Mouse (Mus musculus) MEL (cell line): ENCODE results near the gene Adam22. TPM values are rescaled to one million over a fixed set of nuclear protein-coding genes. Genes with fewer than 3 reads are reported as not detected.

Experiments
- DNase-seq: peaks from one replicate; pipeline ENCODE4 v3.0.0; 2011; ENCODE audit warnings: low read depth, low spot score
- H3K27ac ChIP-seq: 2 replicates; pipeline ENCODE4 v1.5.1; 2012; ENCODE audit warnings: low read depth, mild to moderate bottlenecking, control low read depth, low read length, moderate library complexity; ENCODE audit not compliant: control insufficient read depth
- H3K27me3 ChIP-seq, 2 experiments: fragments of 150-350 bp in 1 of 2; sonication (generic) in 1 of 2; 2 replicates each; pipeline ENCODE4 v1.6.1; 2012; ENCODE audit warnings: low read length in 2 of 2, mild to moderate bottlenecking in 2 of 2, improper control_type of control experiment in 1 of 2, moderate library complexity in 1 of 2; ENCODE audit not compliant: insufficient read depth in 2 of 2, control insufficient read depth in 1 of 2
- H3K36me3 ChIP-seq, 2 experiments: 2 replicates each; pipeline ENCODE4 v1.6.1; 2012 to 2014; ENCODE audit warnings: low read length in 2 of 2, improper control_type of control experiment in 1 of 2, inconsistent platforms in 1 of 2, mild to moderate bottlenecking in 1 of 2; ENCODE audit not compliant: insufficient read depth in 2 of 2, control insufficient read depth in 1 of 2
- H3K4me1 ChIP-seq, 2 experiments: fragments of 150-350 bp in 1 of 2; sonication (generic) in 1 of 2; 2 replicates each; pipeline ENCODE4 v1.6.1; 2012; ENCODE audit warnings: low read length in 2 of 2, improper control_type of control experiment in 1 of 2, mild to moderate bottlenecking in 1 of 2; ENCODE audit not compliant: insufficient read depth in 2 of 2, control insufficient read depth in 1 of 2
- H3K4me3 ChIP-seq, 2 experiments: fragments of 150-350 bp in 1 of 2; sonication (generic) in 1 of 2; 2 replicates each; pipeline ENCODE4 v1.5.1; 2012; ENCODE audit warnings: low read depth in 2 of 2, low read length in 2 of 2, mild to moderate bottlenecking in 2 of 2, moderate library complexity in 2 of 2, control low read depth in 1 of 2, improper control_type of control experiment in 1 of 2; ENCODE audit not compliant: control insufficient read depth in 1 of 2, insufficient read depth in 1 of 2
- H3K79me2 ChIP-seq: 2 replicates; pipeline ENCODE4 v1.6.1; 2012; ENCODE audit warnings: mild to moderate bottlenecking, low read length, moderate library complexity; ENCODE audit not compliant: control insufficient read depth, poor library complexity, insufficient read depth
- H3K9ac ChIP-seq: 2 replicates; pipeline ENCODE4 v1.6.1; 2012; ENCODE audit warnings: low read depth, mild to moderate bottlenecking, control low read depth, low read length, moderate library complexity; ENCODE audit not compliant: control insufficient read depth, poor library complexity, severe bottlenecking
- H3K9me3 ChIP-seq: fragments of 150-350 bp; sonication (generic); replicated peaks from 2 replicates; pipeline ENCODE4 v1.6.1; 2012; ENCODE audit warnings: mild to moderate bottlenecking, low read length, improper control_type of control experiment, moderate library complexity; ENCODE audit not compliant: insufficient read depth
- BHLHE40 ChIP-seq: IDR thresholded peaks from 2 replicates; pipeline ENCODE4 v1.6.1; 2012; ENCODE audit warnings: low read depth, mild to moderate bottlenecking, inconsistent platforms, low read length, improper control_type of control experiment, borderline replicate concordance
- CHD2 ChIP-seq: IDR thresholded peaks from 2 replicates; pipeline ENCODE4 v1.6.1; 2011; ENCODE audit warnings: low read length, improper control_type of control experiment
- E2F4 ChIP-seq: IDR thresholded peaks from 2 replicates; pipeline ENCODE4 v1.6.1; 2011; ENCODE audit warnings: low read depth, low read length, improper control_type of control experiment, borderline replicate concordance
- EP300 ChIP-seq, 2 experiments: IDR thresholded peaks; 2 replicates each; pipeline ENCODE4 v1.6.1; 2011; ENCODE audit warnings: improper control_type of control experiment in 2 of 2, low read length in 2 of 2, low read depth in 1 of 2, mild to moderate bottlenecking in 1 of 2
- HCFC1 ChIP-seq: IDR thresholded peaks from 2 replicates; pipeline ENCODE4 v1.6.1; 2012; ENCODE audit warnings: low read depth, mild to moderate bottlenecking, inconsistent platforms, low read length, improper control_type of control experiment, moderate library complexity
- JUND ChIP-seq: IDR thresholded peaks from 2 replicates; pipeline ENCODE4 v1.6.1; 2011; ENCODE audit warnings: low read depth, mild to moderate bottlenecking, improper control_type of control experiment, low read length
- KAT2A ChIP-seq: conservative IDR thresholded peaks from 2 replicates; pipeline ENCODE4 v1.6.1; 2012; ENCODE audit warnings: low read depth, low read length, improper control_type of control experiment, inconsistent platforms
- MAFK ChIP-seq: IDR thresholded peaks from 2 replicates; pipeline ENCODE4 v1.6.1; 2011; ENCODE audit warnings: low read depth, mild to moderate bottlenecking, low read length, improper control_type of control experiment, borderline replicate concordance
- MAX ChIP-seq: IDR thresholded peaks from 2 replicates; pipeline ENCODE4 v1.6.1; 2011; ENCODE audit warnings: low read length, improper control_type of control experiment
- MEF2A ChIP-seq: IDR thresholded peaks from 2 replicates; pipeline ENCODE4 v1.6.1; 2014; ENCODE audit warnings: low read depth, mild to moderate bottlenecking, inconsistent platforms, low read length, improper control_type of control experiment; ENCODE audit not compliant: poor library complexity, insufficient replicate concordance, severe bottlenecking; ENCODE audit errors: extremely low read depth
- MXI1 ChIP-seq: IDR thresholded peaks from 2 replicates; pipeline ENCODE4 v1.6.1; 2011; ENCODE audit warnings: mild to moderate bottlenecking, low read depth, low read length, improper control_type of control experiment
- MYB ChIP-seq: IDR thresholded peaks from 2 replicates; pipeline ENCODE4 v1.6.1; 2011; ENCODE audit warnings: mild to moderate bottlenecking, low read depth, low read length, improper control_type of control experiment
- NELFE ChIP-seq: IDR thresholded peaks from 2 replicates; pipeline ENCODE4 v1.6.1; 2011; ENCODE audit warnings: low read depth, low read length, improper control_type of control experiment
- NRF1 ChIP-seq: IDR thresholded peaks from 2 replicates; pipeline ENCODE4 v1.6.1; 2014; ENCODE audit warnings: low read depth, mild to moderate bottlenecking, inconsistent platforms, low read length, improper control_type of control experiment, moderate library complexity; ENCODE audit not compliant: poor library complexity, insufficient read depth, severe bottlenecking
- POLR2A ChIP-seq, 2 experiments: IDR thresholded peaks; 2 replicates each; pipeline ENCODE4 v1.6.1; 2011 to 2012; ENCODE audit warnings: low read length in 2 of 2, mild to moderate bottlenecking in 2 of 2, control low read depth in 1 of 2, improper control_type of control experiment in 1 of 2, low read depth in 1 of 2, moderate library complexity in 1 of 2; ENCODE audit not compliant: control insufficient read depth in 1 of 2, insufficient read depth in 1 of 2, poor library complexity in 1 of 2
- POLR2AphosphoS2 ChIP-seq: IDR thresholded peaks from 2 replicates; pipeline ENCODE4 v1.6.1; 2011; ENCODE audit warnings: low read length, improper control_type of control experiment
- POLR2AphosphoS5 ChIP-seq: IDR thresholded peaks from 2 replicates; pipeline ENCODE4 v1.6.1; 2012; ENCODE audit warnings: low read depth, borderline replicate concordance, mild to moderate bottlenecking, inconsistent platforms, low read length, moderate library complexity, mixed read lengths
- RAD21 ChIP-seq: IDR thresholded peaks from 2 replicates; pipeline ENCODE4 v1.6.1; 2011; ENCODE audit warnings: mild to moderate bottlenecking, low read depth, low read length, improper control_type of control experiment
- RCOR1 ChIP-seq: IDR thresholded peaks from 2 replicates; pipeline ENCODE4 v1.6.1; 2012; ENCODE audit warnings: low read depth, mild to moderate bottlenecking, inconsistent platforms, low read length, improper control_type of control experiment
- SIN3A ChIP-seq: IDR thresholded peaks from 2 replicates; pipeline ENCODE4 v1.6.1; 2012; ENCODE audit warnings: low read length, improper control_type of control experiment, inconsistent platforms
- SMC3 ChIP-seq: IDR thresholded peaks from 2 replicates; pipeline ENCODE4 v1.6.1; 2011; ENCODE audit warnings: low read depth, low read length, improper control_type of control experiment
- TAL1 ChIP-seq: IDR thresholded peaks from 2 replicates; pipeline ENCODE4 v1.6.1; 2012; ENCODE audit warnings: mild to moderate bottlenecking, inconsistent platforms, low read length, moderate library complexity, mixed read lengths
- TBP ChIP-seq: IDR thresholded peaks from 2 replicates; pipeline ENCODE4 v1.8.0; 2011; ENCODE audit warnings: low read depth, low read length, improper control_type of control experiment
- UBTF ChIP-seq: IDR thresholded peaks from 2 replicates; pipeline ENCODE4 v1.6.1; 2012; ENCODE audit warnings: low read depth, mild to moderate bottlenecking, inconsistent platforms, low read length, improper control_type of control experiment, moderate library complexity, borderline replicate concordance; ENCODE audit not compliant: insufficient read depth
- ZC3H11A ChIP-seq: IDR thresholded peaks from 2 replicates; pipeline ENCODE4 v1.6.1; 2012; ENCODE audit warnings: low read depth, mild to moderate bottlenecking, inconsistent platforms, low read length, improper control_type of control experiment
- ZKSCAN1 ChIP-seq: IDR thresholded peaks from 2 replicates; pipeline ENCODE4 v1.6.1; 2012; ENCODE audit warnings: low read depth, mild to moderate bottlenecking, inconsistent platforms, low read length, improper control_type of control experiment, moderate library complexity
- polyA plus RNA-seq, 2 experiments: library from polyadenylated mRNA; stranded (reverse) in 1 of 2; unstranded in 1 of 2; fragments of >175 nt in 1 of 2; fragments of >200 nt in 1 of 2; gene quantifications; 2 replicates each; pipeline versions ENCODE4 v1.2.1 to v1.2.4; 2012; ENCODE audit warnings: low replicate concordance in 2 of 2, low read depth in 1 of 2; ENCODE audit not compliant: insufficient read length in 2 of 2, insufficient read depth in 1 of 2, missing spikeins in 1 of 2
- total RNA-seq: library from RNA; depleted of rRNA; stranded (reverse); fragments of 300-350 nt; gene quantifications from 2 replicates; pipeline ENCODE4 v1.2.3, GENCODE M21; 2012

Adam22 gene
- total and polyA plus RNA-seq, 3 experiments: 1.2 to 1.6 TPM; not detected in 1

- no peak overlapping the region for H3K9ac ChIP-seq
- no peaks in the 10 kb centered on the region for H3K4me1 ChIP-seq
- no peak for DNase-seq
- H3K4me3 ChIP-seq: no peak overlapping the region
- H3K36me3 ChIP-seq: no peaks in the 10 kb centered on the region
- H3K79me2 ChIP-seq: no peaks in the 10 kb centered on the region
- no peaks in the 10 kb centered on the region for H3K27me3 ChIP-seq
- TF ChIP-seq MEF2A (no peak), UBTF (no peak), POLR2A (IDR thresholded peaks at IDR 0.05; ENCODE audit: control insufficient read depth in 1 of 2, insufficient read depth in 1 of 2, low read depth in 1 of 2, low read length in 2 of 2, poor library complexity in 1 of 2) (no peak), POLR2AphosphoS5 (no peak), POLR2AphosphoS2 (no peak), MAFK (no peak), HCFC1 (no peak), RCOR1 (no peak), TAL1 (no peak), BHLHE40 (no peak), MAX (no peak), TBP (no peak), RAD21 (no peak)
- no peaks in the 10 kb centered on the region for H3K9me3 ChIP-seq
- no peak overlapping the region for H3K27ac ChIP-seq
Observed at GRCm38 (mm10) chr5:8312324-8312723, 55.6 kb downstream of the Adam22 start.

GRCm38 (mm10) chr5:8310907-8311306 is 57.1 kb downstream of the Adam22 start:
- H3K27me3 ChIP-seq: no peaks in the 10 kb centered on the region
- H3K9ac ChIP-seq: no peak overlapping the region
- no peak overlapping the region for H3K27ac ChIP-seq
- DNase-seq: no peak
- no peaks in the 10 kb centered on the region for H3K36me3 ChIP-seq
- no peaks in the 10 kb centered on the region for H3K79me2 ChIP-seq
- no peak overlapping the region for H3K4me3 ChIP-seq
- H3K4me1 ChIP-seq: no peaks in the 10 kb centered on the region
- no peaks in the 10 kb centered on the region for H3K9me3 ChIP-seq
- TF ChIP-seq TBP: no peak
- no peak for TF ChIP-seq KAT2A
- no peak for TF ChIP-seq POLR2AphosphoS5
- TF ChIP-seq MXI1: no peak
- no peak for TF ChIP-seq SMC3
- TF ChIP-seq JUND: no peak
- no peak for TF ChIP-seq SIN3A
- TF ChIP-seq ZKSCAN1: no peak
- no peak for TF ChIP-seq ZC3H11A
- no peak for TF ChIP-seq NRF1
- no peak for TF ChIP-seq NELFE
- TF ChIP-seq EP300 (IDR thresholded peaks at IDR 0.05; ENCODE audit: low read depth in 1 of 2, low read length in 2 of 2): no peak
- TF ChIP-seq E2F4: no peak
- TF ChIP-seq POLR2A (IDR thresholded peaks at IDR 0.05; ENCODE audit: control insufficient read depth in 1 of 2, insufficient read depth in 1 of 2, low read depth in 1 of 2, low read length in 2 of 2, poor library complexity in 1 of 2): no peak
- no peak for TF ChIP-seq POLR2AphosphoS2
- TF ChIP-seq CHD2: no peak
- TF ChIP-seq MYB: no peak
